Mouse (Mus musculus): ENCODE data around the gene Spata5.

- TF ChIP-seq ELF1 (IDR thresholded peaks at IDR 0.05; ENCODE audit: low read depth, low read length): no peak
- TF ChIP-seq MAX (IDR thresholded peaks at IDR 0.05; ENCODE audit: low read length): no peak
- no peak for TF ChIP-seq CTCF (conservative IDR thresholded peaks at IDR 0.05 in 1 of 2, IDR thresholded peaks at IDR 0.05 in 1 of 2; ENCODE audit: low read depth in 2 of 2, low read length in 2 of 2)
- no peak for TF ChIP-seq POLR2AphosphoS2 (IDR thresholded peaks at IDR 0.05; ENCODE audit: low read depth, low read length)
- TF ChIP-seq MXI1 (IDR thresholded peaks at IDR 0.05; ENCODE audit: low read depth, low read length): no peak
- TF ChIP-seq UBTF (IDR thresholded peaks at IDR 0.05; ENCODE audit: low read depth, low read length): no peak
- no peak for TF ChIP-seq RAD21 (IDR thresholded peaks at IDR 0.05; ENCODE audit: low read depth, low read length)
- TF ChIP-seq SIN3A (IDR thresholded peaks at IDR 0.05; ENCODE audit: low read length): no peak
- TF ChIP-seq POLR2A (IDR thresholded peaks at IDR 0.05; ENCODE audit: low read depth, low read length): no peak
- no peak for TF ChIP-seq EP300 (IDR thresholded peaks at IDR 0.05; ENCODE audit: low read length)
- TF ChIP-seq USF1 (IDR thresholded peaks at IDR 0.05; ENCODE audit: low read depth, low read length): no peak
Observed at GRCm38 (mm10) chr3:37413446-37413845, 6.2 kb upstream of the Spata5 start.
